Mouse (Mus musculus) B cell, adult 67 days (primary cell): ENCODE results near the gene Cyp2c55. TPM values are rescaled to one million over a fixed set of nuclear protein-coding genes. Genes with fewer than 3 reads are reported as not detected.

Experiments used
- total RNA-seq, 2 experiments: library from RNA; stranded (reverse); gene quantifications; 4 replicates each; pipeline ENCODE4 v1.2.4; 2023

Gene Cyp2c55
- total RNA-seq: under 1 TPM in 1 of 2 experiments, not detected in 1; 0.27 TPM

DNA sequence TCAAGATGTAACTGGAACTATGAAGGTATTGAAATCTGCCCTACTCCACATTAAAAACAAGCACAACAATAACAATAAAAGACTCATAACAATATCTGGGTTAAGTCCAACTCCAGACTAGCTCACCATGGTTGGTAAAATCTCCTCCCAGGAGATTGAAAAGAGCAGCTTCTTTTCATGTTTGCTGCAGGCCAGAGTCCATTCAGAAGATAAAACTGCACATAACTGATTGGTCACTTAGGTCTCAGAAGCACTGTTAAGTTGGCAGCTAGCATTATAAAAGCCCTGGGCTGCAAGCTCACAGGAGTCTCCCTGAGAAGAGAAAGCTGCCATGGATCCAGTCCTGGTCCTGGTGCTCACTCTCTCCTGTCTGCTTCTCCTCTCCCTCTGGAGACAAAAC is at the start of gene Cyp2c55:
Cyp2c55 (plus strand) TSS at position 305 of the 400 bp plus-strand sequence.

DNA sequence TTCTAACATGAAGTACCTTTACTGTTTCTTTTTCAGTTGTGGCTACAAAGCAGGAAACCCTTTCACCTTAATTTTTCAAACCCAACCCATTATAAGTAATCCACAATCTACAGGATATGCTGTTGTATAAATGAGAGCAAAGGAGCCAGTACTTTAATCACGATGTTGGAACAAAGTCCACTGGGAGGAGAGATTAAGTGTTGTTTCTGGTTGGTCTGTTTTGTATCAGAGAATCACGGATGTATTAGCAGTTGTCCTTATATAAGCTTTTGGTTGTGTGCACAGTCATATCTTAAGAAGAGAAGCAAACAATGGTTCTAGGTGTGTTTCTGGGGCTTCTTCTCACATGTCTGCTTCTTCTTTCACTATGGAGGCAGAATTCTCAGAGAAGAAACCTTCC is 53.9 kb downstream of the Cyp2c55 start, which contains the start of gene Cyp2c65:
Cyp2c65 (plus strand) TSS at position 297 of the 400 bp plus-strand sequence.

Other genes starting within 250 kb of the Cyp2c55 start
- gene Noc3l, start 187.8 kb upstream of the Cyp2c55 start, total RNA-seq: 10 to 100 TPM; 22.1 to 24.0 TPM
- 1 to 10 TPM; 3.9 to 4.3 TPM for gene Tbc1d12, start 170.4 kb upstream of the Cyp2c55 start, total RNA-seq
- gene Hells, start 76.1 kb upstream of the Cyp2c55 start, total RNA-seq: 10 to 100 TPM; 13.2 to 20.6 TPM
- gene Cyp2c65, start 54.0 kb downstream of the Cyp2c55 start, total RNA-seq: not detected
- not detected for gene Cyp2c66, start 106.9 kb downstream of the Cyp2c55 start, total RNA-seq